Mouse (Mus musculus) embryonic facial prominence, embryonic 11.5 days (tissue): ENCODE measurements around the gene Cat. TPM values are rescaled to one million over a fixed set of nuclear protein-coding genes. Genes with fewer than 3 reads are reported as not detected.

Experiments used
- ATAC-seq: fragments of 200-750 bp; cut with Nextera tagmentation; replicated peaks from 2 replicates; pipeline ENCODE4 v1.8.0; 2017; ENCODE audit warnings: low read depth; ENCODE audit not compliant: insufficient number of reproducible peaks, low FRiP score, low TSS enrichment
- DNase-seq: peaks from one replicate; pipeline ENCODE4 v3.0.0-alpha.2; 2015; ENCODE audit warnings: low spot score
- H3K27ac ChIP-seq: fragments of 300-500 bp; sonication (generic); replicated peaks from 2 replicates; pipeline ENCODE4 v1.5.1; 2014; ENCODE audit warnings: mild to moderate bottlenecking, low read depth, low read length, control low read depth
- H3K27me3 ChIP-seq: fragments of 300-500 bp; sonication (generic); 2 replicates; pipeline ENCODE4 v1.6.1; 2014; ENCODE audit warnings: mild to moderate bottlenecking, low read length, moderate library complexity, mixed read lengths; ENCODE audit not compliant: control insufficient read depth, insufficient read depth
- H3K36me3 ChIP-seq: fragments of 300-500 bp; sonication (generic); replicated peaks from 2 replicates; pipeline ENCODE4 v1.6.1; 2014; ENCODE audit warnings: low read depth, mild to moderate bottlenecking, low read length, moderate library complexity, mixed read lengths; ENCODE audit not compliant: control insufficient read depth, insufficient read depth
- H3K4me1 ChIP-seq: fragments of 300-500 bp; sonication (generic); 2 replicates; pipeline ENCODE4 v1.6.1; 2014; ENCODE audit warnings: low read length, mixed read lengths; ENCODE audit not compliant: control insufficient read depth, insufficient read depth
- H3K4me2 ChIP-seq: fragments of 300-500 bp; sonication (generic); 2 replicates; pipeline ENCODE4 v1.6.1; 2014; ENCODE audit warnings: low read depth, mild to moderate bottlenecking, control low read depth, low read length, moderate library complexity
- H3K4me3 ChIP-seq: fragments of 300-500 bp; sonication (generic); 2 replicates; pipeline ENCODE4 v1.5.1; 2014; ENCODE audit warnings: low read depth, low read length, control low read depth
- H3K9ac ChIP-seq: fragments of 300-500 bp; sonication (generic); replicated peaks from 2 replicates; pipeline ENCODE4 v1.6.1; 2014; ENCODE audit warnings: mild to moderate bottlenecking, control low read depth, low read length
- H3K9me3 ChIP-seq: fragments of 300-500 bp; sonication (generic); replicated peaks from 2 replicates; pipeline ENCODE4 v1.6.1; 2016; ENCODE audit warnings: mild to moderate bottlenecking, low read length, inconsistent platforms, mixed read lengths; ENCODE audit not compliant: control insufficient read depth
- WGBS: fragments of 180-500 bp; shearing (Covaris S2); extraction: QIAGEN DNeasy Blood & Tissue Kit; methylation state at CpG from one replicate; pipeline ENCODE4 v1.1.7; 2014; 5-methylcytosine and 5-hydroxymethylcytosine counted together
- polyA plus RNA-seq: library from polyadenylated mRNA; unstranded; fragments of >200 nt; fragmentation: Nextera tagmentation; extraction: Ambion mirVana; gene quantifications from 2 replicates; pipeline ENCODE4 v1.2.1, GENCODE M21; 2014

Cat gene
- polyA plus RNA-seq: 116 and 127 TPM in 2 replicates

DNA sequence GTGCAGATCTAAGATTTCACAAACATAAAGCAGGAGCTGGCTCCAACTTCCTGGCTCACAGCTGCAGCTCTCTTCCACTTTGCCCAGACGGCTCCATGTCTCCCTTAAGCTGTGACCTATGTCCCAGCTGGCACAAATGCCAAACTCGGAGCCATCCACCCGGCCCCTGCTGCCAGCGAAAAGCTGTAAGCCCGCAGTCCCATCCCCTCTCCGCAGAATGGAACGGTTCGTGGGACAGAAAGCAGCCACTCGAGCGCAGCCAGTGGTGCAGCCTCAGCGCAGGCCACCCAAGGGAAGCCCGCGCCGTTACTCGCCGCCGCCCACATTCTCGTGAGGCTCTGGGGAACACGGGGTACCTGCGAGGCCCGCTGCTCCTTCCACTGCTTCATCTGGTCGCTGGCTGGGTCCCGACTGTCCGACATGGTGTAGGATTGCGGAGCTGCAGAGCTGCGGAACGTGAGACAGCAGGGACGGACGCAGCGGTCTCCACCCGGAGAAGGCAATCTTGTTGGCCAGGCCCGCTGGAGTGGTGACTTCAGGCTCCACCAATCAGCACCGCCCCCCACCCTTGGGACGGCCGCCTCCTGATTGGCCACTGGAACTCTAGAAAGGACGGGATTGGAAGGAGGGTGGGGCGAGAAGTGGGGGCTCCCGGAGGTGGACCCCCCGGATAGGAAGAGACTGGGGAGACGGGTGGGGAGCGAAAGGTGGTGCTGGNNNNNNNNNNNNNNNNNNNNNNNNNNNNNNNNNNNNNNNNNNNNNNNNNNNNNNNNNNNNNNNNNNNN lies at the start of gene Cat:
Gene Cat, minus strand, starts transcription at position 544 of the 785 bp plus-strand sequence.
- Histone ChIP-seq H3K27me3 (no peaks in the 10 kb centered on the region), H3K4me1 (no peaks in the 10 kb centered on the region), H3K4me2 (peak within 1 kb of the TSS; percentile 67), H3K36me3 (no peaks in the 10 kb centered on the region), H3K4me3 (peak within 1 kb of the TSS; percentile 81), H3K27ac (peak within 1 kb of the TSS; percentile 88), H3K9me3 (no peaks in the 10 kb centered on the region), H3K9ac (peak within 1 kb of the TSS; percentile 91)
- DNase-seq (peak; percentile 96), ATAC-seq (peak; percentile 99)
- under 1% methylated on average over 40 of the region's 41 CpGs for WGBS

DNA sequence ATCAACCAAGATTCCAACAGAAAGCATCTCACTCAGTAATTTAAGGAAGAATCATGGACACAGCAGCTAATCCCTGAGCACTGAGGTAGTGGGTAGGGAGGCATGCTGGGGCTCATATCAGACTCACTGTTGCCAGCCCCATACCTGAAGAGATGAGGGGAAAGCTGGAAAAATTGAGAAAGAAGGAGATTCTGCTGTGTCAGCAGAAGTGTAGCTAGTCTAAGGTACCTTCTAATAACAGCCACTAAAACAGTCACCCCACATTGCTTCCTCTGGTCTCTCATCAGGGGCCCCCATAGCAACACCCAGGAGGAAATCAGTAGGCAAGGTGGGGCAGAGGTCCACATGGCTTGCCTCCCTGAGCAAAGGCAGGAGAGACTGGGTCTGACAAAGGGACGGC lies 40.6 kb upstream of the Cat start:
- no peaks in the 10 kb centered on the region for H3K36me3 ChIP-seq
- H3K9ac ChIP-seq: no peak overlapping the region
- no peaks in the 10 kb centered on the region for H3K4me1 ChIP-seq
- H3K9me3 ChIP-seq: no peaks in the 10 kb centered on the region
- 95% methylated on average over 1 of the region's 1 CpGs for WGBS
- no peak overlapping the region for H3K4me2 ChIP-seq
- no peak overlapping the region for H3K4me3 ChIP-seq
- DNase-seq (no peak), ATAC-seq (no peak)
- no peaks in the 10 kb centered on the region for H3K27me3 ChIP-seq
- no peak overlapping the region for H3K27ac ChIP-seq

DNA sequence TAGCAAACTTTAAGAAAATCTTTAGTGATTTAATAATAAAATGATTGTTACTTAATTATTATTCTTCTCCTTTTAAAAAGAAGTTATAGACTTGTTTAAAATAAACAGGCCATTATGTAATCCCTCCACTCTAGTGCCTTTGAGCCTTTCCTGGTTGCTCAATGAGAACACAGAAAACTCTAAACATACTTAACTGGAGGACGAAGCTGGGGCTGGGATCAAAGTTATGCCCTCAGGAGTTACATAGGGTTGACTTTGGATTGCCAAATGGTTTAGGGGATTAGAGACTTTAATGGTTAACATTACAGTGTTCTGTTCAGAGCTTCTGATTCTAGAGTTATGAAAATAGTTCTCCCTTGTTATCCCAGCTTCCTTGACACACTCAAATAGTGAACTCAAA lies 31.5 kb upstream of the Cat start:
- no peaks in the 10 kb centered on the region for H3K27me3 ChIP-seq
- no peak overlapping the region for H3K4me3 ChIP-seq
- H3K4me2 ChIP-seq: no peak overlapping the region
- no peak overlapping the region for H3K9ac ChIP-seq
- H3K36me3 ChIP-seq: no peaks in the 10 kb centered on the region
- DNase-seq: no peak
- H3K4me1 ChIP-seq: no peaks in the 10 kb centered on the region
- no peaks in the 10 kb centered on the region for H3K9me3 ChIP-seq
- ATAC-seq: no peak
- no peak overlapping the region for H3K27ac ChIP-seq
- WGBS: 30% methylated on average over 1 of the region's 1 CpGs

DNA sequence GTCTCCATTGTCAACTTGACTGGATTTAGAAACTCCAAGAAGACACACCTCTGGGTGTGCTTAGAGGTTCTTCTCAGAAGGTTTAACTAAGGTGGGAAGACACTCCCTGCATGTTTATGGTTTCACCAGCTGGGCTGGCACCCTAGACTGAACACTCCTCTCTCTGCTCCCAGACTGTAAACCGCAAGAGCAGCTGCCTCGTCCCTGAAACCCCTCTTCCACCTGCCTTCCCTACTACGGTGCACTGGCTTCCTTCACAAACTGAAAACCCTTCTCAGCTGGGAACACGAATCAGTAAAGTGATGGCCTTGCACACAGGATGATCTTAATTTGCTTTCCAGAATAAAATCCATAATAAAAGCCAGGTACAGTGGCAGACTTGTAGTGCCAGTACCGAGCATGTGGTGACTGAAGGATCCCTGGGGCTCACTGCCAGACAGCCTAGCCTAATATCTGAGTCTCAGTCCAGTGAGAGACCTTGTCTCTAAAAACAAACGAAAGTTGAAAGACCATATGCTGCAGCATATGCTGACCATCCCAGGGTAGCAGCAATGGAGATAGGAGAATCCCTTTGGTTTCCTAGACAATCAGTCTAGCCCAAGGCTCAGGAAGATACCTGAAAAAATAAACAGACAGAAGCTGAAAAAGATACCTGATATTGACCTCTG lies 30.7 kb upstream of the Cat start:
- H3K36me3 ChIP-seq: no peaks in the 10 kb centered on the region

DNA sequence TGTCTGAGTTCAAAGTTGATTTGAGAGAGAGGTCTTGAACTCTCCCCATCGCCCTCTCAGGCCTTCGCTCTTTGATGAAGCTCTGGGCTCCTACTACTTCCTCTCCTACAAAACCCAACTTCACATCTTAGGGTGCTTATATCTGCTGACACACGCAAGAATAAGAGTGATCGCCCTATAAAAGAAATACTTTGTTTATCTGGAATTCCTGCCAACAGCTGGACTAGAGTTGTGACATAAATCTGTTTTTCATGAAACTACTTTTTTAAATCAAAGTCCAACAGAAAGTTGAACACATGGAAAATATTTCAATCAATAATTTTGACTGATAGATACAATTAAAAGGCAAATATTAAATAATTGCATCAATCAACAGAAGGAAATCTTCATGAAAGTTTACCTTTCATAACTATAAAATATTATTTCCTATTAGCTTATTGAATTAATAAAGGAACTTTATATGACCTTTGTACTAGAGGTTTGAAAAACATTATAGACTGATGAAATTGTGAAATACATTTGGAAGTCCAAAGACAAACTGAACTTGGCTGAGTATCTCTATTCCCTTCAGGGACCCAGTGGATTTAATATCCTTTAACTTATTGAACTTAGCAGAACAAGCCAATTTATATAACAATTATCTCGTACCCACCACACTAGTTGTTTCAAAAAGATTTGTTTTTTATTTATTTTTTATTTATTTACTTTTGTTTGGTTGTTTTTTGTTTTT lies 27.3 kb upstream of the Cat start:
- DNase-seq (no peak), ATAC-seq (no peak)
- no peak overlapping the region for H3K4me3 ChIP-seq
- 88% methylated on average over 5 of the region's 5 CpGs for WGBS
- H3K4me2 ChIP-seq: no peak overlapping the region
- no peaks in the 10 kb centered on the region for H3K36me3 ChIP-seq
- no peak overlapping the region for H3K9ac ChIP-seq
- no peaks in the 10 kb centered on the region for H3K27me3 ChIP-seq
- no peaks in the 10 kb centered on the region for H3K9me3 ChIP-seq
- H3K4me1 ChIP-seq: no peaks in the 10 kb centered on the region
- H3K27ac ChIP-seq: no peak overlapping the region

More for the DNA sequence above, 30.7 kb upstream of the Cat start:
- Histone ChIP-seq H3K9ac (no peak overlapping the region), H3K4me2 (no peak overlapping the region), H3K4me3 (no peak overlapping the region), H3K27me3 (no peaks in the 10 kb centered on the region), H3K27ac (no peak overlapping the region), H3K4me1 (no peaks in the 10 kb centered on the region), H3K9me3 (no peaks in the 10 kb centered on the region)
- DNase-seq (no peak), ATAC-seq (no peak)
- WGBS: 76% methylated on average over 6 of the region's 6 CpGs

DNA sequence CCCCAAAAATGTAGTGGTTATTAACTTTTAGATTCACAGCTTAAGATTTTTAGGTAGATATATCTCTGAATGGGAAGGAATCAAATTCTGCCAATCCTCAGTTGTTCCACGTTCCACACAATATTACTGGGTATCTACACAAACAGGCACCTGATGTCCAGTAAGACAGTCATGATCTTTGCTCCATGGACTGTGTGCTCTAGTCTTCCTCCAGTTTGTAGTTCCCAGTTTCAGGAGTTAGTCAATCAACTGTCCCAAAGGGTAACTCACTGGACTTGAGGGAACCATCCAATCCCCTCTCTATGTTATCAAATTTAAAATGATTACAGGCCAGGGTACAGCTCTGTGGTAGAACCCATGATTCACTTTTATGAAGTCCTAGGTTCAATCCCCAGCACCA lies 26.7 kb upstream of the Cat start:
- Histone ChIP-seq H3K27ac (no peak overlapping the region), H3K9me3 (no peaks in the 10 kb centered on the region), H3K27me3 (no peaks in the 10 kb centered on the region), H3K9ac (no peak overlapping the region), H3K36me3 (no peaks in the 10 kb centered on the region), H3K4me3 (no peak overlapping the region), H3K4me1 (no peaks in the 10 kb centered on the region), H3K4me2 (no peak overlapping the region)
- ATAC-seq (no peak), DNase-seq (no peak)
- WGBS: 86% methylated on average over 1 of the region's 1 CpGs

DNA sequence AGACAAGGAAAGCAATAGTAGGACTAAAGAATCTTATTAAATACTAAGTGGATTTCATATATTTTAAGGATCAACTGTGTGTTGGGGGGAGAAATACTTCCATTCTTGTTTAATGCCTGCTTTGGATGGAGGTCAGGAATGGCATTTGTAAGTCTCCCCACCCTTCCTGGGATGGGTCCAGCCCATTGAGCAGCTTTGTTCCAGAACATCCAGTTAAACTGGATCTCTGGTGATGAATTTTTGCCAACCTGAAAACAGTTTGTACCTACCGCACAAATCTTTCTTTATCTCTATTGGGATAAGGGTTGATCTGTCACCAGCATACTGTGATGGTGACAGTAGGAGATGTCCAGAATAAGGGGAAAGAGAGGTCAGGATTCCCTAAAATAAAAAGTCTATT lies 26.1 kb upstream of the Cat start:
- Histone ChIP-seq H3K4me1 (no peaks in the 10 kb centered on the region), H3K4me2 (no peak overlapping the region), H3K27me3 (no peaks in the 10 kb centered on the region), H3K27ac (no peak overlapping the region), H3K9ac (no peak overlapping the region), H3K36me3 (no peaks in the 10 kb centered on the region), H3K4me3 (no peak overlapping the region), H3K9me3 (no peaks in the 10 kb centered on the region)
- no peak for DNase-seq
- WGBS: 94% methylated on average over 1 of the region's 1 CpGs
- no peak for ATAC-seq

DNA sequence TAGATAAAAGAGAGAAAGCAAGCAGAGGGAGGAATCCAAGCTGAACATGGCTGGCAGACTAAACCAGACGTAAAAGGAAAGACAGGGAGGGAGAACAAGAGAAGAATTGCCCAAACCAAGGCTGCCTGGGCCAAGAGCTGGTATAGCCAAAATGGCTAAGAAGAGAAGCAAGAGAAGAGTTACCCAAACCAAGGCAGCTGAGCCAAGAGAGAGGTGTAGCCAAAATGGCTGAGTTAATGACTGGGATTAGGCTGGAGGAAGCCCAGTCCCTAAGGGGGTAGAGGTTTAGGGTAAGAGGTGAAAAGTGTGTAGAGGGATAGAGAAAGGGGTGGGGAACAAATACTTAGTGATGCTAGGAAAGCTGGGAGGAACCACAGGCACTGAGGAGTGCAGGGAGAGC lies 22.7 kb upstream of the Cat start:
- Histone ChIP-seq H3K4me3 (no peak overlapping the region), H3K9me3 (no peaks in the 10 kb centered on the region), H3K27me3 (no peaks in the 10 kb centered on the region), H3K36me3 (no peaks in the 10 kb centered on the region), H3K27ac (no peak overlapping the region), H3K9ac (no peak overlapping the region), H3K4me1 (no peaks in the 10 kb centered on the region), H3K4me2 (no peak overlapping the region)
- ATAC-seq: no peak
- no peak for DNase-seq
- 82% methylated on average over 1 of the region's 1 CpGs for WGBS
